Mouse (Mus musculus) G1E (cell line): ENCODE measurements at regions not wholly inside any gene's neighbourhood (a gene's known extent, or its start where the extent isn't known, plus 50 kb on each side); places are given as distances from the start of the nearest gene placed in this dataset.

Source experiments
- ATAC-seq: 2 replicates; pipeline ENCODE4 v1.8.0; 2016; ENCODE audit warnings: mild to moderate bottlenecking; ENCODE audit not compliant: insufficient number of reproducible peaks, poor library complexity, low FRiP score, severe bottlenecking; ENCODE audit errors: extremely low read depth
- DNase-seq: peaks from one replicate; pipeline ENCODE4 v3.0.0; 2012; ENCODE audit warnings: low spot score
- H3K27me3 ChIP-seq: 2 replicates; pipeline ENCODE4 v1.6.1; 2012; ENCODE audit warnings: mild to moderate bottlenecking, low read length, inconsistent platforms; ENCODE audit not compliant: insufficient read depth
- H3K36me3 ChIP-seq: replicated peaks from 2 replicates; pipeline ENCODE3; 2012; ENCODE audit warnings: mild to moderate bottlenecking, inconsistent platforms
- H3K4me1 ChIP-seq: 2 replicates; pipeline ENCODE4 v1.6.1; 2012; ENCODE audit warnings: low read depth, low read length, inconsistent platforms, mixed read lengths; ENCODE audit not compliant: insufficient read depth
- H3K4me3 ChIP-seq: 2 replicates; pipeline ENCODE4 v1.5.1; 2012; ENCODE audit warnings: low read depth, mild to moderate bottlenecking, inconsistent platforms, low read length, moderate library complexity, mixed read lengths
- H3K9me3 ChIP-seq: replicated peaks from 2 replicates; pipeline ENCODE4 v1.6.1; 2012; ENCODE audit warnings: inconsistent platforms
- CTCF ChIP-seq: IDR thresholded peaks from 2 replicates; pipeline ENCODE4 v1.5.1; 2012; ENCODE audit warnings: low read depth, low read length, inconsistent platforms, mixed read lengths
- GATA1 ChIP-seq: IDR thresholded peaks from 2 replicates; pipeline ENCODE4 v1.6.1; 2012; ENCODE audit warnings: borderline replicate concordance, low read length, inconsistent platforms, mixed read lengths
- GATA2 ChIP-seq: IDR thresholded peaks from 2 replicates; pipeline ENCODE4 v1.6.1; 2012; ENCODE audit warnings: low read depth, low read length, inconsistent platforms, borderline replicate concordance
- POLR2AphosphoS5 ChIP-seq: IDR thresholded peaks from 2 replicates; pipeline ENCODE4 v1.6.1; 2012; ENCODE audit warnings: low read depth, low read length, inconsistent platforms; ENCODE audit not compliant: insufficient replicate concordance
- TAL1 ChIP-seq: conservative IDR thresholded peaks from 2 replicates; pipeline ENCODE4 v1.6.1; 2012; ENCODE audit warnings: low read depth, low read length, inconsistent platforms, mixed read lengths

DNA sequence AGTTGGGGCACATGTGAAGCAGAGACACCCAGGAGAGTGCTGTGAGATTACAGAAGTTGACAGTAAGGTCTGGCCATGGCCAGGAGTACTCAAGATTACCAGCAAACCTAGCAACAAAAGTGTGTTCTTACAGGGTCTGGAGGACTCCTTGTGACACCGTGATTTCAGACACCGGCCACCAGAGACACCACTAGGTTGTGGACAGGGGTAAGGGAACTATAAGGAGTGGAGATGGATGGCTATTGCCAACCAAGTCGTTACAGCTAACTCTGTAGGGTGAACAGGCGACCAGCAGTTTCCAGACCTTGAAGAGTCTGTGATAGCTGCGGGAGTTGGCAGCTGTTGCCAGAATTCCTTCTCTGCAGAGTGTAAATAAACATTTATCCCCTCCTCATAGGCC lies 54.4 kb upstream of the Cnih3 start:
- no peaks in the 10 kb centered on the region for H3K4me1 ChIP-seq
- no peaks in the 10 kb centered on the region for H3K36me3 ChIP-seq
- no peak overlapping the region for H3K4me3 ChIP-seq
- no peaks in the 10 kb centered on the region for H3K9me3 ChIP-seq
- peaks cover 36% of the 10 kb centered on the region for H3K27me3 ChIP-seq
- DNase-seq: no peak
- TF ChIP-seq CTCF (no peak), GATA1 (no peak), TAL1 (no peak), POLR2AphosphoS5 (no peak), GATA2 (no peak)
- ATAC-seq: no peak

GRCm38 (mm10) chr1:181299075-181299665 lies 53.3 kb upstream of the Cnih3 start:
- Histone ChIP-seq H3K9me3 (no peaks in the 10 kb centered on the region), H3K4me1 (no peaks in the 10 kb centered on the region), H3K27me3 (peaks cover 41% of the 10 kb centered on the region), H3K4me3 (no peak overlapping the region), H3K36me3 (no peaks in the 10 kb centered on the region)
- ATAC-seq (no peak), DNase-seq (no peak)
- TF ChIP-seq GATA1 (no peak), CTCF (no peak), TAL1 (no peak), GATA2 (no peak), POLR2AphosphoS5 (no peak)

GRCm38 (mm10) chr1:181299826-181300225 lies 52.6 kb upstream of the Cnih3 start:
- H3K4me1 ChIP-seq: no peaks in the 10 kb centered on the region
- TF ChIP-seq GATA2: no peak
- H3K9me3 ChIP-seq: no peaks in the 10 kb centered on the region
- no peaks in the 10 kb centered on the region for H3K36me3 ChIP-seq
- ATAC-seq (no peak), DNase-seq (no peak)
- peaks cover 43% of the 10 kb centered on the region for H3K27me3 ChIP-seq
- H3K4me3 ChIP-seq: no peak overlapping the region

- Histone ChIP-seq H3K4me1 (no peaks in the 10 kb centered on the region), H3K4me3 (no peak overlapping the region), H3K27me3 (peaks cover 31% of the 10 kb centered on the region), H3K36me3 (no peaks in the 10 kb centered on the region), H3K9me3 (no peaks in the 10 kb centered on the region)
- DNase-seq: no peak
- TF ChIP-seq GATA1 (no peak), CTCF (no peak), GATA2 (no peak), TAL1 (no peak), POLR2AphosphoS5 (no peak)
- no peak for ATAC-seq
Measured at GRCm38 (mm10) chr1:181302151-181302550, 50.3 kb upstream of the Cnih3 start.
